Mouse (Mus musculus): ENCODE measurements around the gene Ppm1n.

GRCm38 (mm10) chr7:19321464-19321863, 41.6 kb upstream of the Ppm1n start:
- no peak for TF ChIP-seq CTCF (IDR thresholded peaks at IDR 0.05; ENCODE audit: low read depth, low read length)
- TF ChIP-seq EP300 (IDR thresholded peaks at IDR 0.05; ENCODE audit: insufficient read depth, low read depth, low read length) = no peak
